Mouse (Mus musculus) left cerebral cortex, postnatal 4 days (tissue): ENCODE measurements around the gene Vmn2r9. TPM values are rescaled to one million over a fixed set of nuclear protein-coding genes. Genes with fewer than 3 reads are reported as not detected.
A peak's percentile ranks its signal among the peaks of the same experiment; 100 is the strongest.
"Not testable (repeated sequence)": the region's sequence is repeated elsewhere in the genome, so short reads cannot be mapped to it uniquely, and the experiment has no call there.

Source experiments
- DNase-seq: peaks from one replicate; pipeline ENCODE4 v3.0.0-alpha.2; 2022
- intact Hi-C: fragments of 180-260 bp; cut with DNase I; formaldehyde crosslinking; loops from one replicate; pipeline ENCODE4 v1.15.1; 2025
- total RNA-seq, 2 experiments: library from RNA; stranded (reverse); gene quantifications; 2 replicates each; pipeline ENCODE4 v1.2.3; 2021

The Vmn2r9 gene
- not detected for total RNA-seq

DNA sequence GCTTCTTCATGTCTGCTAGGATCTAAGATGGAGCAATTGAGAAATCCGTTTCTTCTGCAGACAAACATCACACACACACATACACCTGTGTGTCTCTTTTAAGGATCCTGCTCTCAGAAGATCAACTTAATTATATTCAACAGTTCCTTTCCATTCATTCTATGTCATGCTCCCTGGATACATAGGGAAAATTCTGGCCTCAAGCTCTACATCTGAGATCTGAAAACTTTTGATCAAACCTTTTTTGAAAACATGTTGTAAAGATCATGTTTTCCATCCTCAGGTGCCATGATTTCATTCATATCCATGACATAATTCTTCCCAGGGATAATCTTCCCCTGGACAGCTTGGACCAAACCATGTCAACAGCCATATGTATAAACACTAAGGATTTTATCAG is at the start of gene Vmn2r9:
Gene Vmn2r9, minus strand, starts transcription at position 101 of the 400 bp plus-strand sequence.
- DNase-seq, result not testable (repeated sequence)
- intact Hi-C loops, result loop anchor here (10.0 kb wide), 1 partner anchor 232 kb away; no protein-coding TSS in a partner anchor

DNA sequence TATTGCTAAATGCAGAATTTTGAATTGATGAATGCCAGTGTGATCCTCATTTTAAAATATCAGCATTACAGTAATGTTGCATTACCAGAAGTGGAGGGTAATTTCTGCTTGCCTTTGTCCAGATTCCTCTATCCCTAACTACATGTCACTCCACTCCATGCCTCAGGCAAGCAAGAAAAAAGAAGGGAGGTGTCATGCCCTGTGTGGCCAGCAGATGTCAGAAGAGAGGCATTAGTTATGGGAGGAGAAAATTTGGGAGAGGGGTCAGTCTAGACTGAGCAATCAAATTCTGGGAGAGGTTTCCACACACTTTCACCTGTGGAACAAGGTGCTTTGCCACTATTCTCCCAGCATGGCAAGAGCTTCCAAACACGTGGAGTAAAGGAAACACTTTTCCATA is 14.3 kb upstream of the Vmn2r9 start:
- intact Hi-C loops, result not testable (repeated sequence)
- DNase-seq, result peak; percentile 2

DNA sequence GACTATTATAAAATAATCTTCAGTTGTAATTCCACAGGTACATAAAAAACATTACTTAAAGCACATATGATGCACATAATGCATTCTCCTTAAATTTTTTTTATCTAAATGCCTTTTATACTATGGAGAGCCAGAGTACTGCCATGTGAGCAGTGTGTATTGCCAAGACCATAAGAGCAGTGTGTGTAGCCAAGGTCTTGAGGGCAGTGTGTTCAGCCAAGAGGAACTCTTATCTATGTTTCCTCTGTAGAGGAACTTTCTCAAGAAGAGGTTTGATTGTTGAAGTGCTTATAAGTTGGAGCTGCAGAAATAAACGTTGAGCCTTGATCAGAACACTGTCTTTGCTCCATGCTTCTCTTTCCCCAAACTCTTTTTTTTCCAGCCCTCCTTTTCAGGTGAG is 2.9 kb downstream of the Vmn2r9 start:
- intact Hi-C loops, result no loop called here

DNA sequence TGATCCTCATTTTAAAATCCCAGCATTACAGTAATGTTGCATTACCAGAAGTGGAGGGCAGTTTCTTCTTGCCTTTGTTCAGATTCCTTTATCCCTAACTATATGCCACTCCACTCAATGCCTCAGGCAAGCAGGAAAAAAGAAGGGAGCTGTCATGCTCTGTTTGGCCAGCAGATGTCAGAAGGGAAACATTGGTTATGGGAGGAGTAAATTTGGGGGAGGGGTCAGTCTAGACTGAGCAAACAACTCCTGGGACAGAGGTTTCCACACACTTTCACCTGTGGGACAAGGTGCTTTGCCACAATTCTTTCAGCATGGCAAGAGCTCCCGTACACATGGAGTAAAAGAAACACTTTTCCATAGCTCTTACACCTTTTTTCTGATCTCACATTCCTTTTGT is 16.2 kb downstream of the Vmn2r9 start:
- no peak for DNase-seq
- intact Hi-C loops, result no loop called here

More for the DNA sequence above, 2.9 kb downstream of the Vmn2r9 start:
- no peak for DNase-seq

DNA sequence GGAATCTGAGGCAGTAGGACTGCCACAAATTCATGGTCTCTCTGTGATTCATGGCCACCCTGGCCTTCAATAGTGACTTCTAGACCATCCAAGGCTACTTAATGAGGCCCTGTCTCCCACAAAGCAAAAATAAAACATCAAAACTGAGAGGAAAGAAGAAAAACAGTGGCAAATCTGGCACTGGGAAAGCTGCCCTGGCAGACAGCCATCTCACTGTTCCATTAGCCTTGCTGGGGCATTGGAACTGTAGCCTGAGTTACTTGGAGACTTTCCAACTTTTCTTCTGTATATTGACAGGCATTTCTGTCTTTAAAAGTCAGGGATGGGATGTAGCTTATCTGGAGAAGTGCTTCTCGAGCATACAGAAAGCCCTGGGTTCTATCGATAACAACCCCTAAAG is 29.1 kb downstream of the Vmn2r9 start:
- peak; percentile 49 for DNase-seq
- intact Hi-C loops, result no loop called here

DNA sequence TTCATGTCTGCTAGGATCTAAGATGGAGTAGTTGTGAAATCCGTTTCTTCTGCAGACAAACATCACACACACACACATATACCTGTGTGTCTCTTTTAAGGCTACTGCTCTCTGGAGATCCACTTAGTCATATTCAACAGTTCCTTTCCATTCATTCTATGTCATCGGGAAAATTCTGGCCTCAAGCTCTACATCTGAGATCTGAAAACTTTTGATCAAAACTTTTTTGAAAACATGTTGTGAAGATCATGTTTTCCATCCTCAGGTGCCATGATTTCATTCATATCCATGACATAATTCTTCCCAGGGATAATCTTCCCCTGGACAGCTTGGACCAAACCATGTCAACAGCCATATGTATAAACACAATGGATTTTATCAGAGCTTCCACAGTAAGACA is 43.7 kb downstream of the Vmn2r9 start, which contains the start of gene Vmn2r8:
Gene Vmn2r8, minus strand, starts transcription at position 101 of the 400 bp plus-strand sequence.
- DNase-seq, intact Hi-C loops: not testable (repeated sequence)

DNA sequence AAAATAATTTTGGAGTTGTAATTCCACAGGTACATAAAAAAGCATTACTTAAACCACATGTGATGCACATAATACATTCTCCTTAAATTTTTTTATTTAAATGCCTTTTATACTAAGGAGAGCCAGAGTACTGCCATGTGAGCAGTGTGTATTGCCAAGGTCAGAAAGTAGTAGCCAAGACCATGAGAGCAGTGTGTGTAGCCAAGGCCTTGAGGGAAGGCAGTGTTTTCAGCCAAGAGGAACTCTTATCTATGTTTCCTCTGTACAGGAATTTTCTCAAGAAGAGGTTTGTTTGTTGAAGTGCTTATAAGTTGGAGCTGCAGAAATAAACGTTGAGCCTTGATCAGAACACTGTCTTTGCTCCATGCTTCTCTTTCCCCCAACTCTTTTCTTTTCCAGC is 48.8 kb downstream of the Vmn2r9 start:
- intact Hi-C loops, result no loop called here
- no peak for DNase-seq

DNA sequence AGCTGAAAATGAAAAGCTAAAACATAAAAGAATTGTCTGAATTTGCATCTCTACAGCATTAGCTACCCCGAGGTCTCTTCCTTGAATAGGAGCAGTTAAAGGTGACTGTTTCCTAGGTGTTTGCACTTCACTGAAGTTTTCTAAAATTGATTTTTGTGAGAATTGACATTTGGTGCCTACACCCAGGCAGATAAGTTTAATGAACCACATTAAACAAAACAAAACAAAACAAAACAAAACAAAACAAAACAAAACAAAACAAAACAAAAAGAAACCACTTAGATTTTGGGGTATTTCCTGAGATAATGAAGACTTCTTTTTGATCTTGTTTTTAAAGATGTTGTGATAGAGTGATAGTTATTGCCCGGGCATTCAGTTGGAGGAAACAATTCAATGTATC is 57.1 kb downstream of the Vmn2r9 start, which contains the start of gene Tmed11:
Gene Tmed11, minus strand, starts transcription at position 101 of the 400 bp plus-strand sequence.
- DNase-seq, intact Hi-C loops: not testable (repeated sequence)

DNA sequence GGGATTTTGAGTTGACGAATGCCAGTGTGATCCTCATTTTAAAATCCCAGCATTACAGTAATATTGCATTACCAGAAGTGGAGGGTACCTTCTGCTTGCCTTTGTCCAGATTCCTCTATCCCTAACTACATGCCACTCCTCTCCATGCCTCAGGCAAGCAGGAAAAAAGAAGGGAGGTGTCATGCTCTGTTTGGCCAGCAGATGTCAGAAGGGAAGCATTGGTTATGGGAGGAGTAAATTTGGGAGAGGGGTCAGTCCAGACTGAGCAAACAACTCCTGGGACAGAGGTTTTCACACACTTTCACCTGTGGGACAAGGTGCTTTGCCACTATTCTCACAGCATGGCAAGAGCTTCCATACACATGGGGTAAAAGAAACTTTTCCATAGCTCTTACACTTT is 62.0 kb downstream of the Vmn2r9 start:
- peak; percentile 15 for DNase-seq
- intact Hi-C loops, result not testable (repeated sequence)

Other genes with a start within 250 kb of the Vmn2r9 start
- 10 to 100 TPM; 72.0 to 78.4 TPM for gene Gak, start 222.8 kb downstream of the Vmn2r9 start, total RNA-seq
- 10 to 100 TPM; 24.3 to 25.3 TPM for gene Tmem175, start 222.8 kb downstream of the Vmn2r9 start, total RNA-seq
- gene Idua, start 192.3 kb downstream of the Vmn2r9 start, total RNA-seq, result 1 to 10 TPM; 9.8 to 9.9 TPM
- 10 to 100 TPM; 55.4 to 68.1 TPM for gene Dgkq, start 182.9 kb downstream of the Vmn2r9 start, total RNA-seq
- gene Slc26a1, start 177.0 kb downstream of the Vmn2r9 start, total RNA-seq, result 1 to 10 TPM; 3.8 to 4.2 TPM
- gene Fgfrl1, start 160.2 kb downstream of the Vmn2r9 start, total RNA-seq, result 10 to 100 TPM; 17.3 to 17.6 TPM
- not detected for gene Rnf212, start 77.6 kb downstream of the Vmn2r9 start, total RNA-seq
- gene Tmed11, start 57.2 kb downstream of the Vmn2r9 start, total RNA-seq, result not detected
- gene Vmn2r8, start 43.8 kb downstream of the Vmn2r9 start, total RNA-seq, result not detected
- not detected for gene Vmn2r10, start 153.9 kb upstream of the Vmn2r9 start, total RNA-seq
- not detected for gene Vmn2r11, start 207.0 kb upstream of the Vmn2r9 start, total RNA-seq
- gene Vmn2r12, start 245.3 kb upstream of the Vmn2r9 start, total RNA-seq, result not detected